28 mouse cellular contexts compared by ENCODE assay signal in the genomic region with DNA sequence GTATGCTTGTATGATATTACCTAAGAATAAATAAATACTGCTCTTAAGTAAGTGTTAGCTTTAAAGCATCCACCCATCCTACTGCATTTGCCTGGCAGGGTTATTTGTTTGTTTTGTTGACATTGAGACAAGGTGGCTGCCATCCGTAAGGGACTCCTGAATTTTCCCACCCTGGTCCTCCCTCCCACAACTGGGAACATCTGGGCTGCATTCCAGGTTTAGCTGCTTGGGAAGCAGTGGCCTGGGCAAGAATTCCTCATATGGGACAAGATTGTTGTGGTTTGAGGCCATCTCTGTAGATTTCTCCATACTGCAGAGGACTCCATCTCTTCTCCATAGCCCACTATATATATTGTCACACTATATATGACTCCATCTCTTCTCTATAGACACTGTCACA.
DNase-seq lines count a peak whose midpoint lies in the region; ATAC-seq and TF ChIP-seq lines count a peak whose summit lies in the region.
"Had no signal": no experiment of that assay in that cellular context is flagged by ENCODE, and none has a peak within 500 bp of the region (broad histone marks: within the 10 kb centered on the region; RNA-seq: fewer than 3 reads in every experiment).

No protein-coding gene starts in this region.

- peaks cover 42% of the 10 kb centered on the region for H3K4me1 ChIP-seq in forebrain, embryonic 12.5 days
- H3K4me1 ChIP-seq in forebrain, postnatal 0 days (ENCODE audit: insufficient read depth) = 0 out of 2 replicates have a peak, but pooled peaks cover 4% of the 10 kb centered on the region
- H3K4me1 ChIP-seq in forebrain, embryonic 13.5 days = peaks cover 54% of the 10 kb centered on the region
- H3K4me1 ChIP-seq in midbrain, postnatal 0 days (ENCODE audit: insufficient read depth, low read length) = no peaks in the 10 kb centered on the region; the same call in 1 of the 2 replicates

- H3K4me2 ChIP-seq in forebrain, embryonic 12.5 days = no peak overlapping the region
- H3K4me2 ChIP-seq in forebrain, postnatal 0 days (ENCODE audit: low read depth) = no peak overlapping the region
- no peak overlapping the region for H3K4me2 ChIP-seq in forebrain, embryonic 13.5 days
- H3K4me2 ChIP-seq in midbrain, postnatal 0 days (ENCODE audit: low read depth, low read length, poor library complexity, severe bottlenecking) = no peak overlapping the region
- H3K4me2 ChIP-seq: heart, embryonic 13.5 days; hindbrain, embryonic 14.5 days had no signal

- H3K27ac ChIP-seq in forebrain, embryonic 12.5 days = peak overlapping the region; percentile 70; the same call in 1 of the 2 replicates
- no peak overlapping the region for H3K27ac ChIP-seq in forebrain, postnatal 0 days (ENCODE audit: low read depth, low read length)
- peak overlapping the region; percentile 67 for H3K27ac ChIP-seq in forebrain, embryonic 13.5 days
- no peak overlapping the region for H3K27ac ChIP-seq in midbrain, postnatal 0 days (ENCODE audit: low read depth, low read length)
- H3K27ac ChIP-seq: heart, adult 2 months; heart, embryonic 10.5 days; heart, embryonic 13.5 days; hindbrain, embryonic 10.5 days; hindbrain, embryonic 14.5 days; hindbrain, postnatal 0 days had no signal

- H3K9me3 ChIP-seq in forebrain, embryonic 12.5 days = no peaks in the 10 kb centered on the region
- no peaks in the 10 kb centered on the region for H3K9me3 ChIP-seq in forebrain, postnatal 0 days (ENCODE audit: low read length)
- no peaks in the 10 kb centered on the region for H3K9me3 ChIP-seq in forebrain, embryonic 13.5 days (replicated peaks)
- H3K9me3 ChIP-seq in midbrain, postnatal 0 days (ENCODE audit: low read length) = no peaks in the 10 kb centered on the region
- H3K9me3 ChIP-seq: heart, embryonic 10.5 days; heart, embryonic 13.5 days; hindbrain, embryonic 10.5 days had no signal

- intact Hi-C loops in heart, postnatal 25 days (cut with DNase I) = no loop called here

- DNase-seq in forebrain, postnatal 0 days = no peak
- peak; percentile 52 for DNase-seq in adipocyte (ENCODE audit: low spot score)
- no peak for DNase-seq in midbrain, postnatal 0 days (ENCODE audit: low spot score)
- DNase-seq in heart, postnatal 25 days (ENCODE audit: low spot score) = no peak
- DNase-seq: adrenal gland, adult 2 months; adrenal gland, postnatal 14 days; B cell, adult 2 months; cerebellum, adult 11-12 months; cerebellum, adult 8-10 months; cerebellum, postnatal 10 days; gastrocnemius, postnatal 10 days; gastrocnemius, postnatal 36 days; heart, adult 2 months; heart, postnatal 36 days; kidney, adult 18-20 months; kidney, adult 9 months had no signal

- H3K4me3 ChIP-seq in forebrain, embryonic 12.5 days (replicated peaks) = no peak overlapping the region
- H3K4me3 ChIP-seq in forebrain, postnatal 0 days (ENCODE audit: low read depth, low read length) = no peak overlapping the region
- H3K4me3 ChIP-seq in forebrain, embryonic 13.5 days = no peak overlapping the region
- no peak overlapping the region for H3K4me3 ChIP-seq in midbrain, postnatal 0 days (ENCODE audit: low read depth, low read length)
- H3K4me3 ChIP-seq: heart, adult 2 months; heart, embryonic 10.5 days; heart, embryonic 13.5 days; hindbrain, embryonic 10.5 days had no signal

- WGBS in forebrain, embryonic 12.5 days = 83% methylated on average over 1 of the region's 1 CpGs
- WGBS in forebrain, postnatal 0 days = 68% methylated on average over 1 of the region's 1 CpGs
- 71% methylated on average over 1 of the region's 1 CpGs for WGBS in forebrain, embryonic 13.5 days
- 80% methylated on average over 1 of the region's 1 CpGs for WGBS in midbrain, postnatal 0 days

- no peak overlapping the region for H3K9ac ChIP-seq in forebrain, embryonic 12.5 days
- H3K9ac ChIP-seq in forebrain, postnatal 0 days = no peak overlapping the region
- H3K9ac ChIP-seq in forebrain, embryonic 13.5 days = no peak overlapping the region
- H3K9ac ChIP-seq in midbrain, postnatal 0 days (replicated peaks; ENCODE audit: low read length, poor library complexity, severe bottlenecking) = no peak overlapping the region
- H3K9ac ChIP-seq: heart, embryonic 13.5 days; hindbrain, embryonic 14.5 days had no signal

- H3K27me3 ChIP-seq in forebrain, embryonic 12.5 days = 0 out of 2 replicates have a peak, but pooled peaks cover 3% of the 10 kb centered on the region
- no peaks in the 10 kb centered on the region for H3K27me3 ChIP-seq in forebrain, postnatal 0 days (ENCODE audit: insufficient read depth, low read length)
- no peaks in the 10 kb centered on the region for H3K27me3 ChIP-seq in forebrain, embryonic 13.5 days
- no peaks in the 10 kb centered on the region for H3K27me3 ChIP-seq in midbrain, postnatal 0 days (ENCODE audit: insufficient read depth, low read length)
- H3K27me3 ChIP-seq: CH12.LX; heart, embryonic 13.5 days; Patski had no signal

- ATAC-seq in forebrain, embryonic 12.5 days (ENCODE audit: low FRiP score) = no peak
- no peak for ATAC-seq in forebrain, postnatal 0 days
- no peak for ATAC-seq in forebrain, embryonic 13.5 days
- no peak for ATAC-seq in midbrain, postnatal 0 days (ENCODE audit: low FRiP score)
- ATAC-seq: hindbrain, postnatal 0 days; inflammation-experienced regulatory T-cells, adult 6 months; intestine, embryonic 16.5 days had no signal

- no peaks in the 10 kb centered on the region for H3K36me3 ChIP-seq in forebrain, embryonic 12.5 days (replicated peaks)
- no peaks in the 10 kb centered on the region for H3K36me3 ChIP-seq in forebrain, postnatal 0 days (ENCODE audit: insufficient read depth)
- H3K36me3 ChIP-seq in forebrain, embryonic 13.5 days (ENCODE audit: poor library complexity, severe bottlenecking) = no peaks in the 10 kb centered on the region
- H3K36me3 ChIP-seq in midbrain, postnatal 0 days (ENCODE audit: insufficient read depth, low read length) = no peaks in the 10 kb centered on the region
- H3K36me3 ChIP-seq: G1E; heart, embryonic 10.5 days; heart, embryonic 13.5 days; hindbrain, embryonic 10.5 days had no signal

- no peak for TF ChIP-seq CTCF in forebrain, postnatal 0 days (IDR thresholded peaks at IDR 0.05; ENCODE audit: low read depth)
- no peak for TF ChIP-seq CTCF in midbrain, postnatal 0 days (IDR thresholded peaks at IDR 0.05)

Comparison
In these comparisons a context has a peak if more than half of its experiments do, and no peak if none do; other contexts are left out.
1. H3K27ac ChIP-seq: peak in forebrain, embryonic 12.5 days (single experiment) and forebrain, embryonic 13.5 days (single experiment); none in forebrain, postnatal 0 days (single experiment) and midbrain, postnatal 0 days (single experiment).